Mouse (Mus musculus) heart, postnatal 25 days (tissue): ENCODE measurements around the gene Rab42. TPM values are rescaled to one million over a fixed set of nuclear protein-coding genes. Genes with fewer than 3 reads are reported as not detected.
"Not testable (repeated sequence)": the region's sequence is repeated elsewhere in the genome, so short reads cannot be mapped to it uniquely, and the experiment has no call there.

Experiments
- DNase-seq: peaks from one replicate; pipeline ENCODE4 v3.0.0; 2022; ENCODE audit warnings: low spot score
- intact Hi-C: fragments of 180-260 bp; cut with DNase I; formaldehyde crosslinking; loops from one replicate; pipeline ENCODE4 v1.15.1; 2025
- total RNA-seq, 2 experiments: library from RNA; stranded (reverse); gene quantifications; 2 replicates each; pipeline ENCODE4 v1.2.3; 2021

The Rab42 gene
- total RNA-seq, 2 experiments from 2014 or later: 0.57 to 1.1 TPM

DNA sequence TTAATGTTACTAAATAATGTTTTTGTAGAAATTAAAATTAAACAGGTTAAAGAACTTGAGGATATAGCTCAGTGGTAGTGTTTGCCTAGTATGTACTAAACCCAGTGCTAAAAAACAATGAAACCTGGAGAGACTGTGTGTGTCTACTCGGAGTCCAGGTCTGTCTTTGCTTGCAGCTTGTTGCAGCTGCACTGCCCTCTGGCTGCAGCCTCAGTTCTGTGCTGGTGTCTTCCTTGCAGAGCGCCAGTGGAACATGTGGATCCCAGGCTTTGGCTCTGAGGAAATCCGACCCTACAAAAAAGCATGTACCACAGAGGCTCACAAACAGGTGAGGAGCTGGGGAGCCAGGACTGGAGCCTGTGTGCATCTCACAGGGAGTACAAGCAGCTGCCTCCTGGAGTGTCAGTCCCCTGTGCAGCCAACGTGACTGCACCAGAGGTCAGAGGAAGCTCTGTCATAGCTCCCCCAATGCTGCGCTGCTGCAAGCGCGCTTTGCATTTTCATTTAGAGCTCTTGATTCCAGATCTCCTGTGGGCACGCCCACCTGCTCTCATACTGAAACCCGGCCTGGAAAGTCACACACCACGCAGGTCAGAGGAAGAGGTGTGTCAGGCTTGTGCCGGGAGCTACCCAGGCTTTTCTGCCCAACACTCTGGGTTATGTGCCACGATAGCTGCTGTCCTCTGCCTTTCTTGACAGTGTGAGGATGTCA lies 11.4 kb downstream of the Rab42 start:
- no peak for DNase-seq
- intact Hi-C loops: loop anchor here (5.0 kb wide), 2 partner anchors 121 to 221 kb away; partner anchors contain the start of gene Sesn2

GRCm38 (mm10) chr4:132291056-132291455 lies 12.1 kb downstream of the Rab42 start:
- DNase-seq: no peak
- intact Hi-C loops: loop anchor here (5.0 kb wide), 2 partner anchors 121 to 221 kb away; partner anchors contain the start of gene Sesn2

DNA sequence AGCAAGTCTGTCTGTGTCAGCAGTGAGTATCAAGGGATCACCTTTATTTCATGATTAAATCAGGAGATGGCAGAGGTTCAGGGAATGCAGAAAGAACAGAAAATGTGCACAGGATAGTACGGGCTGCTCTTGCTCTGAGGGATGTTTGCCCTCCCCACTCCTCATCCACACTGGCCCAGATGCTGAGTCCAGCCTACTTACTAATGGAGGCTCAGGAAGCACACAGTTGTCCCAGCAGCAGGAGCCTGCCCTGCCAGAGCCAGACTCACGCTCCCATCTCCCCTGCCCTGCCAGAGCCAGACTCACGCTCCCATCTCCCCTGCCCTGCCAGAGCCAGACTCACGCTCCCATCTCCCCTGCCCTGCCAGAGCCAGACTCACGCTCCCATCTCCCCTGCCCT lies 14.3 kb downstream of the Rab42 start:
- intact Hi-C loops, DNase-seq: not testable (repeated sequence)

GRCm38 (mm10) chr4:132275949-132276348 lies 27.2 kb downstream of the Rab42 start:
- DNase-seq: no peak
- intact Hi-C loops: no loop called here

DNA sequence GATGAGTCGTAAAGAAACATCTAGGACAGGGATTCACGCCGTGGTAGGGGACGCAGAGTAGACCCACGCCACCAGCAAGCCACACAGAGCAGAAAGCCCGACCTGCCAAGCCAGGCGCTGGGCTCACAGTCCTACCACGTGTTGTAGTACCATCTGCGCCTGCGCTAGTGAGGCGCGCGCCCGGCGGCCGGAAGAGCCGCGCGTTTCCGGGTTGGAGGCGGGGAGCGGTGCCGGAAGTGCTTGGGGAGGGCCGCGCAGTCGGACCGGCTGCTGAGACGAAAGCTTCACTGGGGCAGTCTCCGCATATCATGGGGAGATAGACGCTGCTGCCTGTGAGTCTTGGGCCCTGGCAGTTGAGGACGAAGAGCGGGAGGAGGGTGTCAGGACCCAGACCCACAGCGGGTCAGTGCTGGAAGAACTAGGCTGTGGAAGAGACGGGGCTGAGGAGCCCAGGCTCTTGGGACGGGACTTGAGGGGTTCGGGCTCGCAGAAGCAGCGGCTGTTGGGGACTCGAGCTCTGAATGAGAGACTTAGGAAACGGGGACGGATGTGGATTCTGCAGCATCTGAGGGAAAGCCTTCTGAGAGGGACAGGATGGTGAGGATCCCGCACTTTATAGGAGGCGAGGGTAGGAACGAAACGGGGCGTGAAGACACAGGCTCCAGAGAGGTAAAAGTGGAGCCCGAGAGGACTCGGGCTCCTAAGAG lies 28.9 kb downstream of the Rab42 start, which contains the start of gene Taf12:
Gene Taf12, plus strand, starts transcription at position 220 of the 707 bp plus-strand sequence.
- peak; percentile 89 for DNase-seq
- intact Hi-C loops: no loop called here

- intact Hi-C loops: no loop called here
- no peak for DNase-seq
Observed at GRCm38 (mm10) chr4:132273166-132273565, 30.0 kb downstream of the Rab42 start.

GRCm38 (mm10) chr4:132269740-132270560 lies 33.2 kb downstream of the Rab42 start:
- DNase-seq: peak; percentile 68
- intact Hi-C loops: loop anchor here (2.0 kb wide), 1 partner anchor 57 kb away; the partner anchor contains the start of gene Ythdf2

DNA sequence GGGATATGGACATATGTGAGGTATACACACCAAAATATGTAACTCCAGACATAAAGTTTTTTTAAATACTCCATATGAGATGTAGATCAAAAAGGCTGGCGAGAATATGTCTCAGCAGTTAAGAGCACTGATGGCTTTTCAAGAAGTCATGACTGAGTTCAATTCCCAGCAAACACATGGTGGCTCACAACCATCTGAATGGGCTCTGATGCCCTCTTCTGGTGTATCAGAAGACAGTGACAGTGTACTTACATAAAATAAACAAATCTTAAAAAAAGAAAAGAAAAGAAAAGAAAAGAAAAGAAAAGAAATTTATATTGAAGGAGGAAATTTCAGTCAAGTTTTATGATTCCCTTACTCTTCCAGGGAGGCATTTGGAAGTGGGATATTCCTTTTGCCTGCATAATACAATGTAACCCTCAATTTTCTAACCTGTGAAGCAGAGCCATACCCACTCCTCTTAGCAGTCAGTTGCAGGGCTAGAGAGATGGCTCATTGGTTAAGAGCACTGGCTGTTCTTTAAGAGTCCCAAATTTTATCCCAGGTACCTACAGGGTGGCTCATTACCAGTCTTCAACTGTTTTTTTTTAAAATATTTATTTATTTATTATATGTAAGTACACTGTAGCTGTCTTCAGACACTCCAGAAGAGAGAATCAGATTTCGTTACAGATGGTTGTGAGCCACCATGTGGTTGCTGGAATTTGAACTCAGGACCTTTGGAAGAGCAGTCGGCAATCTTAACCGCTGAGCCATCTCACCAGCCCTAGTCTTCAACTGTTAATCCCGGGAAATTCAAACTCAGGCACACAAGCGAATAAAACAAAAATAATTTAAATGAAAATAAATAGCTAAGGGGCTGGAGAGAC lies 34.1 kb downstream of the Rab42 start:
- no peak for DNase-seq
- intact Hi-C loops: loop anchor here (2.0 kb wide), 1 partner anchor 56 kb away; the partner anchor contains the start of gene Ythdf2

DNA sequence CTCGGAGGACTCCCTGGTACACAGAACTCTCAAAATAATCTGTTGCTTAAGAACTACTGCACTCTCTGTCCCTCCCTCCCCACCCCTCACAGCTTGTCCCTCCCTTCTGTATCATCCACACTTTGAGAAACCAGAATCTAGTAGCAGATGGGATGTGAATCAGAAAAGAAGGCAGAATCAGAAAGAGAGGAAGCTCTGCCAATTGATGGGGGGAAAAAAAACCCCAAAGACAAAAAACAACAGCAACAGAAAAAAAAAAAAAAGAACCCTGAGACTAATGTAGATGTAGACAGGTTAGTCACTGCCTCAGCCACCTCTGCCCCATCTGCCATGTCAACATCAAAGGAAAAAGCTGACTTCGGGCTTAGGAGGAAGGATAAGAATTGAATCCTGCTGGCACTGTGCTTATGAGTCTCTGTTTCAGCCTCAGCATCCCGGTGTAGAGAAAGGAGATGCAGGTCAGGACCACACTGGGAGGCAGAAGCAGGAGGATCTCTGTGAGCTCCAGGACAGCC lies 36.3 kb downstream of the Rab42 start:
- DNase-seq: no peak
- intact Hi-C loops: no loop called here

GRCm38 (mm10) chr4:132263313-132263712 lies 39.9 kb downstream of the Rab42 start:
- intact Hi-C loops: no loop called here
- DNase-seq: no peak

GRCm38 (mm10) chr4:132262358-132262616 lies 40.9 kb downstream of the Rab42 start:
- intact Hi-C loops: no loop called here
- no peak for DNase-seq

- intact Hi-C loops: loop anchor here (2.0 kb wide), 1 partner anchor 49 kb away; the partner anchor contains the start of gene Ythdf2
- peak; percentile 64 for DNase-seq
Observed at GRCm38 (mm10) chr4:132261514-132262357, 41.4 kb downstream of the Rab42 start, which contains the start of gene Gmeb1. Gmeb1 (minus strand) TSS chr4:132261602.

DNA sequence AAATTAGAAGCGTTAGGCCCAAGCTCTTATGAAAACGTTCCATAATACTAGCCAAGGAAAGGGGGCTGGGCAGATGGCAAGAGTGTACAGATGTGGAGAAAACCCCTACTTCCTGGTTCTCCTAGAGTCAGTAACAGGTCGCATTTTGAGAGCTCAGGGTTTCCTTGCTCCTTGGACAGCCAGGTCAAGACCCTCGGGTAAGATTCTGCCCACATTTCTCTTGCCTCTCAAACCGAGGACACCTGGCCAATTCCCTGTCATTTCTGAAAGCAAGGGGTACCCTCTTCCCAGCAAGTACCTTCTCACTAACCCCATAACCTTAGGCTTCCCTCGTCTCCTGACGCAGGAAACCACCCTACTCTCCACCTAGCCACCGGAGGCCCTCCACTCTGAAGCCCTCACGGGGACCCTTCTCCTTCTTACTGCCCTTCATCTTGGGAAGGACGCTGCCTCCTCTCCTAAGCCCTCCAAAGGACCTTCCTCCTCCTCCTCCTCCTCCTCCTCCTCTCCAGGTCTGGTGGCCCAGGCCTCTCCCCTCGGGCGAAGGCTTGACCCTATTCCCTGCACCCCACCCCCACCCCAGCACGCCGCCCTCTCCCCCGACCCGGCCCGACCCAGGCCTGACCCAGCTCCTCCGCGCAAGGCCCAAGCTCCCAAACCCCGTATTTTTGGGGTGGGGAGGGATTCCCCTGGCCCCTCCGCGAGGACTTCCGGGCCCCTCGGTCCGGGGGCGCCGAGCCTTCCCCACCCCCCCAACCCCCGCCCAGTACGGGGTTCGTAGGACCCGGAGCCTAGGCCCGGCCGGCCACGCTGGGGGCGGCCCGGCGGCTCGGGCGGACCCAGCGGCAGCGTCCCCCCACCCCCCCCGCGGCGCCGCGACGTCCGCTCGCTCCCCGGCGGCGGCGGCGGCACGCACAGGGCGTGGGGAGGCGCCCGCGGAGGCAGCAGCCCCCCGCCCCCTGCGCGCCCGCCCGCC lies 42.5 kb downstream of the Rab42 start:
- DNase-seq: peak; percentile 21
- intact Hi-C loops: loop anchor here (2.0 kb wide), 1 partner anchor 48 kb away; the partner anchor contains the start of gene Ythdf2

- intact Hi-C loops: no loop called here
Observed at GRCm38 (mm10) chr4:132259248-132259647, 43.9 kb downstream of the Rab42 start.

GRCm38 (mm10) chr4:132256384-132256783 lies 46.8 kb downstream of the Rab42 start:
- DNase-seq: no peak
- intact Hi-C loops: no loop called here

More at GRCm38 (mm10) chr4:132259248-132259647, 43.9 kb downstream of the Rab42 start:
- DNase-seq: no peak

DNA sequence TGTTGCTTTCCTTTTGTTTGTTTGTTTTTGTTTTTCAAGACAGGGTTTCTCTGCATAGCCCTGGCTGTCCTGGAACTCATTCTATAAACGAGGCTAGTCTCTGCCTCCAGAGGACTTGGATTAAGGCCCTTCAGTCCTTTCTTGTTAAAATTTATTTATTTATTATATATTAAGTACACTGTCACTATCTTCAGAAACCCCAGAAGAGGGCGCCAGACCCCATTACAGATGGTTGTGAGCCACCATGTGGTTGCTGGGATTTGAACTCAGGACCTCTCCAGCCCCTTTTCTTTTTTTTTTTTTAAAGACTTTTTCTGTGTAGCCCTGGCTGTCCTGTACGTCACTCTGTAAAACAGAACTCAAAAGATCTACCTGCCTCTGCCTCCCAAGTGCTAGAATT lies 48.2 kb downstream of the Rab42 start:
- intact Hi-C loops: no loop called here
- no peak for DNase-seq

DNA sequence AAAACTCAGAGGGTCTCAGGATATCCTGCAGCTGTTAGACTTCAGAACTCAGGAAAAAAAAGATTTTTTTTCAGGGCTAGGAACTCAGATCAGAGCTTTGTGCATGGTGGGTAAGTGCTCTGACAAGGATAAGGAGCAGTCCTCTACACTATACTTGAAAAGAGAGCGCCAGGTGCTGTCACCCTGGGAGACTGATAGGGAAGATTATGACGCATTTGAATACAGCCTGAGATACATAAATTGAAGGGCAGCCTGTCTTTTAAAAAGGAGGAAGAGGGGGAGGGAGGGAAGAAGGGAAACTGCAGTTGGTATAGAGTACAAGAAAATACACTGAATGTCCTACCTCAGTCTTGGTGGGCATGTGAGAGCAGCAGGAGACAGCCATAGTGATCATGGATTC lies 49.6 kb downstream of the Rab42 start:
- no peak for DNase-seq
- intact Hi-C loops: no loop called here
